Mouse (Mus musculus) heart, postnatal 10 days (tissue): ENCODE results near the gene Ercc6. TPM values are rescaled to one million over a fixed set of nuclear protein-coding genes. Genes with fewer than 3 reads are reported as not detected.

ENCODE experiments used
- DNase-seq, 2 experiments: peaks; one replicate each; pipeline ENCODE4 v3.0.0; 2021
- intact Hi-C: fragments of 180-260 bp; cut with DNase I; formaldehyde crosslinking; loops from one replicate; pipeline ENCODE4 v1.15.1; 2025
- total RNA-seq, 2 experiments: library from RNA; stranded (reverse); gene quantifications; 2 replicates each; pipeline ENCODE4 v1.2.3; 2021

Ercc6 gene
- 1 to 10 TPM; 7.0 to 7.3 TPM for total RNA-seq

- intact Hi-C loops, result no loop called here
- peak; percentile 95 to 96 for DNase-seq
These were observed at the start of gene Ercc6 for GRCm38 (mm10) chr14:32513336-32514032. Gene Ercc6, plus strand, starts transcription at chr14:32513521.

DNA sequence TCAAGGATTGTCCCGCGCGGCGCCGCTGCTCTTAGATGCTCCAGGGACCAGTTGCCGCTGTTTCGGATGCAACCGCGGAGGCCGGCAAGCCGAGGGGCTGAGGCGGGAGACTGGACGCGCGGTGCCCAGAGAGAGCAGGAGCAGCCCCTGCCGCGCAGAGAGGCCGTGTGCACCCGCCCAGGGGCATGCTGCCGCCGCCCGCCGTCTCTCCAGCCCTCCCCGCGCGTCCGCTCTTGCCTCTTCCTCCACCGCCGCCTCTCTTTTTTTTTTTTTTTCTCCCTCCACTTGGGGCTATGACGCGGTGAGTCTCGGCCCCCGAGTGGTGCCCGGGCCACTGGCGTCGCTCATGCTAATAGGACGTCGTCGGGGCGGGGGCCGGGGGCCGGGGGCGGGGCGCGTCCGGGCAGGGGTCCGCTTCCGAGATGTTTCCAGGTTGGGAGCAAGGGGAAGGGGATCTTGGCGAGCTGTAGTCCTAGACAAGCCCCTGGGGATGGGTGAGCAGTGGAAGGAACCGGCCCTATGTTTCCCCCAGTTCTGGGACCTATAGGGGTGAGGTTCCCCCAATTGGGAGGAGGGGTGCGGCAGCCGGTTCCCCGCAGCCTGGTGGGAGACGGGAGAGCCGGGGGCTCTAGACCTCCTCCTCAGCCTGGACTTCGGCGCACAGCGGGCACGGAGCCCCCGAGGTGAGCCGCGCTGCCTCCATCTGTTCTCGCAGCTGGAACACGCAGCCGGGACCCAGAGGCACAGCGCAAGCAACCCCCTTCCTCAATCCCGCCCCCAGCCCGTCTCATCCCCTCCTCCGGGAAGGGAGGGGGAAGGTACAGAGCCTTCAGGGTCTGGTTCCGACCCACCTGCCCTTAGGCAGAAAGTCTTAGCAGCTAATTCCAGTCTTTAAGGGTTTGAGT, 48.5 kb upstream of the Ercc6 start, which contains the start of gene Slc18a3:
TSS of gene Slc18a3 (minus strand) at position 250 of the 905 bp plus-strand sequence.
- intact Hi-C loops, result no loop called here
- DNase-seq, result no peak

- no peak for DNase-seq
- intact Hi-C loops, result no loop called here
These were observed 47.8 kb upstream of the Ercc6 start for GRCm38 (mm10) chr14:32465506-32465870.

GRCm38 (mm10) chr14:32465889-32466288, 47.4 kb upstream of the Ercc6 start, which contains the start of gene Chat:
Gene Chat, minus strand, starts transcription at chr14:32465989.
- no peak for DNase-seq
- intact Hi-C loops, result no loop called here

DNA sequence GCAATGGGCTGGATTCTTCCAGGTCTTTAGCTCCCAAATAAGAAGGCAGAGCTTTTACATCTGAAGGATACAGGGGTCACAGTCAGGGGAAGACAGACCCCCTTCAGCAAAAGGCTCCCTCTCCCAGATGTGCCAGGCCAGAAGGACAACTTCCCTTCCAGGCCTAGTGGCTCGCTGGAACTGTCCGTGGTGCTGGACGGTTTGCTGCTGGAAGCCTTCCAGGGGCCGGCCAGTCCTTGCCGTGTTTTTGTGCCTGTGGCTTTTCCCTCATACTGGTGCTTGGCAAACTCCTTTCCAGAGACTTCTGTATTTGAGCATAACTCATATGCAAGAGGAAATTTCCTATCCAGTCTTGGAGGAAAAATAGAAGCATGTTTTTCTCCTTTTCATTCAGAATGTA, 45.7 kb upstream of the Ercc6 start:
- intact Hi-C loops, result no loop called here
- peak; percentile 67 to 81 for DNase-seq

DNA sequence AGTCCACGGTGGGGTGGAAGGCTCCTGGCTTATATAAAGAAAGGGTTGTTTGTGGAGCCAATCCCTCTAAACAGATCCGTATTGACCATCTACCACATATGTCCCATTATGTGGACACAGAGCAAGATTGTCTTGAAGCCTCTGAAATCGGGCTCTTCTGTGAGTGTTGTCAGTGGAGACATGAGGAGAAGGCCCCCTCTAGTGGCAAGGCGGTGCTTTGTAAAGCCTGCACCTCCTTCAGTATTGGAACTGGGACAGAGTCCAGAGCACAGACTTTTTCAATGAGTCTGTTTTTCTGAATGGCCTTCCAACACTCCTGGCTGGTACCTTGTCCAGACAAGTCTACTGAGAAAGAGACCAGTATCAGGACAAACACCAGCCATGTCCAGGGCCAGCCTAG, 40.3 kb upstream of the Ercc6 start:
- peak; percentile 49 to 71 for DNase-seq
- intact Hi-C loops, result loop anchor here (2.0 to 5.0 kb wide), 2 partner anchors 161 to 244 kb away; no protein-coding TSS in a partner anchor

DNA sequence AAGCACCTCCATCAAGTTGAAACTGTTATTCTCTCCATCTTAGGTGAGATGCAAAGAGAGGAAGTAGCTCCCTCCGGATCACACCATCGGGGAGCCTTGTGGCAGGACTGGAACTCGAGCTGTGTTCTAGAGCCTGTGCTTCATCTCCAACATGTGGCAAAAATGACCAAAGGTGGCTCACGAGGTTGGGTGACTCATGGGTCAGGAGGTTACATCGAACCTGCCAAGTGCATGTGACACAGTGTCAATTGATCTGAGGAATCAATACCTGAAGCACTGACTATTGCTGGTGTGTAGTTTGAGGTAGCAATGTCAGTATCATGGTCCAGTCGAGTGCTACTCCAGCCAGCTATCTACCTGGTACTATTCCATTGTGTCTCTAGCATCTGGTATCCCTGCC, 36.8 kb upstream of the Ercc6 start:
- intact Hi-C loops, result no loop called here

DNA sequence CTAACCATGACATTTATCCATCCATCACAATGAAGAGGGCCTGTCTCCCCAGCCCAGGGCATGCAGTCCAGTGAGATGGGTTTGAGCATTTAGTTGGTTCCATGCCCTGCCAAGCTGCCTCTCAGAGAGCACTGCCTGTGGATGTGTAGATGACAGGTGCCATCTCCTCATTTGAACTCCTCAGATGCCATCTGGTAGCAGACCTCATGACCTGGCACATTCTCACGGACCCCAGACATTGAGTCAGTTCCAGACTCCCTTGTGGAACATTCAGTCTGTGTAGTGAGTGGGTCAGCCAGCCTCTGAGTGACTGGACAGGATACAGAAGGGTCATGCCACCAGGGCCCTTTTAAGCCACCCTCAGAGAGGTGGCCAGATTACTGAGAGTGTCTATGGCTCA, 35.7 kb upstream of the Ercc6 start:
- intact Hi-C loops, result no loop called here
- DNase-seq, result no peak

More for the DNA sequence above, 36.8 kb upstream of the Ercc6 start:
- DNase-seq, result no peak

DNA sequence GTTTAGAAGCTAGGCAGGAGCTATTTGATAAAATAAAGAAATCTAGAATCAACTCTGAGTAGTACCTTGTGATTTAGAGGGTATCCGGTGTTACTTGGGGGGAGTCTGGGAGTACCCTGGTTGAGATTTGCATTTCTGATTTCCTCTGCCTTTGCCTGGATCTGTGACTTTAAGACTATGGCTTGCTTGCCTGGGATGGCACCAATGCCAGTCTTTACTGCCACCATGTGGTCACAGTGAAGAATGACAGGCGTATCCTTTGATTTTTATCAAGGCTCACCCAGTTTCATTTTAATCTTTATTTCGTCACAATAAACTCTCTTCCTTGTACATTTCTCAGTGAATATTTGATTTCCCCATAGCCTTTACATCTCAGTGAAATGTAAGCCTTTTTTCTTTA, 31.3 kb upstream of the Ercc6 start:
- peak in 1 of 2 experiments; percentile 44 for DNase-seq
- intact Hi-C loops, result loop anchor here (1.0 kb wide), 1 partner anchor 253 kb away; no protein-coding TSS in a partner anchor

GRCm38 (mm10) chr14:32492521-32492920, 20.8 kb upstream of the Ercc6 start:
- intact Hi-C loops, result loop anchor here (10.0 kb wide), 1 partner anchor 58 kb away; no protein-coding TSS in a partner anchor
- no peak for DNase-seq

DNA sequence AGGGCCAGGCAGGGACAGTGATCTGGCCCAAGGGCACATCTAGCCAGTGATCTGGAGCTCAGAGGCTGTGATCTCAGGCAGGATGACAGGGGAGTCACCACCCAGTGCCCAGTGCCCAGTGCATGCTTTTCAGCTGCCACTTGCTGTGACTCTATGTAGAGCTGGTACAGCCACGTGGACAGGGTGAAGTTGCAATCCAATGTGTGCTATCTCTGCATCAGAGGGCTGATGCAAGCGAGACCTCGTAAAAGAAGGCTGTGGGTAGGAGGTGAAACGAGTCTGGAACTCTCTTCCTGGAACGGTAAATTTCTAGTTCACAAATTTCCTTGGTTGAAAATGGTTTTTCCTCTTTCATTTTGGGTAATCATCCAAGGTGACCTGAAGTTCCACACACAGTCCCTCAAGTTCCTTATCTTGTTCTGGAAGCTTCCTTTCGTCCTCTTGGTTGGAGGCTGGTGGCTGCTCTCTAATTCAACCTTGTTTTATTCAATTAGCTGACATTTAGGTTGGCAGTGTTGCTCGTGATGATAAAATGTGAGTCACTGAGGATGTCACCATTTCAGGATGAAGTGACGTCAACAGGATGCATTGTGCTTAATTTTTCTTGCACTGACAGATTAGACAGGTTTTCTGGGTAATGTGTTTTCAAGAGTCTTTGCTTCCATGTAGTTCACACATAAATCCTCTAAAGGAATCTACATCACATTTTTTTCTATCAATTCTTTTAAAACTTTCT, 17.0 kb upstream of the Ercc6 start:
- intact Hi-C loops, result loop anchor here (10.0 kb wide), 1 partner anchor 61 kb away; no protein-coding TSS in a partner anchor
- no peak for DNase-seq

DNA sequence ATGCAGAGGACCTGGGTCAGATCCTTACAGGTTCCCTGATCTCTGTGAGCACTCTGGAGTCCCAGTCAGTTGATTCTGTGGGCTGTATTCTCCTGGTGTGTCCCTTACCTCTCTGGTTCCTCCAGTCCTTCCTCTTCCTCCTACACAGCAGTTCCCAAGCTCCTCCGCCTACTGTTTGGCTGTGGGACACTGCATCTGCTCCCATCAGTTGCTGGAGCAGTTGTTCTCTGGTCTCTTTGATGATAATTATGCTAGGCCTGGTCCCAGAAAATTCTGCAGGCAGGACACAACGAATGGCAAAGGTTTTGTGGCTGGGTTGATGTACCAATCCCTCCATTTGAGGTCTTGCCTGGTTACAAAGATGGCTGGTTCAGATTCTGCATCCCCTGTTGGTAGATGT, 12.0 kb upstream of the Ercc6 start:
- DNase-seq, result no peak
- intact Hi-C loops, result no loop called here

DNA sequence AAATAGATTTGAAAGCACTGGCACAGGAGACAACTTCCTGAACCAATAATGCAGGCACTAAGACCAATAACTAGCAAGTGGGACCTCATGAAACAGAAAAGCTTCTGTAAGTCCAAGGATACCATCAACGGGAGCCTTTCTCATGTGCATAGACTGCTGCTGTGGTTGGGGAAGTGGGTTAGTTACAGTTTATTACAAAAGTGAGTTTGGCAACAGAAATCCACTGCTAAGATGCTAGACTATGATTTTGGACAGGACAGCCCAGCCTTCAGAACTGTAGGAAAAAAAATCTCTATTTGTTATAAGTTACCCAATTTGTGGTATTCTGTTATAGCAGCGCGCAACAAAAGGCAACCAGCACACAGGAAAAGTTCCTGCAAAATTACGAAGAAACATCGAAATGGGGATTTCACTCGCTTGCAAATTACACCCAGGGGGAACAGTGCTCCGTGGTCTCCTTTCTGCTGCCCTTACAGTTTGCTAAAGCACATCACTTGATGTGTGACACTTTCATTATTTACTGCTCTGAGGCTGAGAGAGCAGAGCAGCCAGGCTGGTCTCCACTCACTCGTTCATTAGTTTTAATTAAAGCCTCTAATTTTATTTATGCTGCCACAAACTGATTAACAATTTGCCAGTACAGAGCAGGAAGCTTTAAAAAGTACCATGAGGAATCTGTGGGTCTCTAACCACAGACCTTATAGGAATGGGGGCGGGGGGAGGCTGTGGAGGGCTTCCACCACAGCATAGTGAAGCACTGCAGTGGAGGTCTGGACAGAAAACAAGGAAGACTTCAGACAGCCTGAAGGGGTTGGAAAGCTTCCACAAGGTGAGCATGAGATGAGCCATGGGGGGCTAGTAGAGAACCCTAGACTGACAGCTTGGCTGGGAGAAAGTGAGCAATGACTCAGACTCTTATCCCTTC, 10.3 kb upstream of the Ercc6 start:
- intact Hi-C loops, result no loop called here
- no peak for DNase-seq

GRCm38 (mm10) chr14:32503897-32504296, 9.4 kb upstream of the Ercc6 start:
- no peak for DNase-seq
- intact Hi-C loops, result no loop called here

DNA sequence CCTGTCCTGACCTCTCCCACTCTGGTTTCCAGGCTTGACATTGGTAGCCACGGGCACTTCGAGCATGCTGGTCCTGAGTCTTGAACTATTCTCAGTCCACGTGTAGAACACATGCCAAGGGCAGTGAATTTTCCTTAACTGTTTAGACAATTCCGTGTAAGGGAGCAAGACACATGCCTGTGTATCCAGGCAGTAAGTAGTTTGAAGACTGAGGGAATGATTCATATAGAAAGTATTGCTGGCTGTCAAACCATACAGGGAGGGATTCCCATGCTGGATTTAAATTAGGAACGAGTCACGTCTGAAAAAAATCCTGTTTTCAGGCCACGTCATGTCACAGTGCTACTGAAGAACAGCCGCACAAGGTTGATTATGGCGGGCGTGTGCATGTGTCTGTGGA, 7.0 kb upstream of the Ercc6 start:
- DNase-seq, result no peak
- intact Hi-C loops, result no loop called here

DNA sequence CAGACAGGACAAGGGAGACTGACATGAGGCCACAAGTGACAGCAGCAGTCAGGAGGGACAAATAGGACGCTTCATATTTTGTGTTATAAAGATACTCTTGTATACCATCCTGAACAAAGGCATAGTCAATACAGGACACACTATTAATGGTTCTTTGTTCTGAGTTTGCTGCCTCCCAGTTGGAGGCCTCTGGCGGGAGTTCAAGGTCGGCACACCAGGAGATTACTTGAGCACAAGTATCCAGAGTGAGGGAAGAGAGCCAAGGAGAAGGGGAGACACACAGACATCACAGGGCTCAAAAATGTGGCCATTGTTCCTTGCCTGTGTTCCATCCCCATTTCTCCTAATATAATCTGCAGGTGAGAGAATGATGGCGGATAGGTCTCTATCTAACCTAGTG, 6.1 kb upstream of the Ercc6 start:
- DNase-seq, result no peak
- intact Hi-C loops, result no loop called here

- intact Hi-C loops, result no loop called here
These were observed 5.1 kb upstream of the Ercc6 start for GRCm38 (mm10) chr14:32508105-32508835.

GRCm38 (mm10) chr14:32509443-32509961, 3.8 kb upstream of the Ercc6 start:
- no peak for DNase-seq
- intact Hi-C loops, result no loop called here

More at GRCm38 (mm10) chr14:32508105-32508835, 5.1 kb upstream of the Ercc6 start:
- DNase-seq, result no peak

- no peak for DNase-seq
- intact Hi-C loops, result no loop called here
These were observed 409 bp upstream of the Ercc6 start for GRCm38 (mm10) chr14:32512912-32513311.
